Mouse (Mus musculus): ENCODE measurements at regions not wholly inside any gene's neighbourhood (a gene's known extent, or its start where the extent isn't known, plus 50 kb on each side); places are given as distances from the start of the nearest gene placed in this dataset.

DNA sequence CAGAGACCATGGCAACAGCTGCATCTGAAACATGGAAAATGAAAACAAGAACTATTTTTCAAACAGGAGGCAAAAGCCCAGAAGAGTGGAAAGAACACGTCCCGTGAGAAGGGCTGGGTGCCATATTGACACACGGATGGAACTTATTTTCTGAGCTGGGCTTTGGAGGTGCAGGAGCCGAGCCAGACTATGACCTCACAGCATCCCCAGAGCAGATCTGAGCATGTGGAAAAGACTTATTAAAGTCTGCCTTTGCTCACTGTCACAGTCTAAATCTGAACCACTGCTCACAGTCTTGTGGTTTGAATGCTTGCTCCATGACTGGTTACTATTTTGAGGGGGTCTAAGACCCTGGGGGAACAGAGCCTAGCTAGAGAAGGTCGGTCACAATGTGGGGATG, 180.2 kb upstream of the Sulf2 start:
- ATAC-seq (replicated peaks; ENCODE audit: low FRiP score, low TSS enrichment, poor library complexity, severe bottlenecking) = no peak

DNA sequence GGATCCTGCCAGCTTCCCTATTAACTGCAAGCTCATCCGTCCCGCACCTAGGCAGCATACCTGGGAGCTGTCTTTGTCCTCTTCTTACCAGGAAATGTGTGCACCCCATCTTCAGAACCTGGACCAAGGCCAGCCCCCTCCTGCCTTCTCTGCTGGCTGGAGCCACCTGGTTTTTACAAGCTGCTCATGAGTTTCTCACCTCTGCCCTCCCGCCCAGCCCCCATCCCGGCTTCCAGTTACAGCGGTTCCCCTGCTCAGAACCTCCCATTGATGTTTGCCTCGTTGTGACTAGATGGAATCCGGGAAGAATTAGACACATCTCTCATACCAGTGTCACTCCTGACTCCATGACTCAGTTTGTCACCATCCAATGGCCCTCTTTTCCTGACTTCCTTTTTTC, 179.1 kb upstream of the Sulf2 start:
- no peak for ATAC-seq (replicated peaks; ENCODE audit: low FRiP score, low TSS enrichment, poor library complexity, severe bottlenecking)

DNA sequence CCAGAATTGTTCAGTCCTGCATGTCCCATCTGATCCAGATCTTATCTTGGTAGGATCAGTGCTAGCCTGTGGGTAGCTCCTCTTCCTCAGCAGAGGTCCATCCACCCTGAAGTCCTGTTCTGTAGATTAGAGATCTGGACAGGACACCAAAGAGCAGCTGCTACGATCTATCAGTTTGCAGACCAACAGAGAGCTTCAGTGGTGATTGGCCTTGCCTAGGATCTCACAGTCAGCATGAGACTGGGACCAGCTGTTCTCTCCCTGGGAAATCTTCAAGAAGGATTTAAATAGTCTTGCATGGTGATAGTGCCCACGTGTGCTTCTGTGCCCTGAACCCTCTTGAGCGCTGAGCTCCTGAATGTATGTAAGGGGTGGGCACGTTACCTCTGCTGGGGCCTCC, 178.4 kb upstream of the Sulf2 start:
- ATAC-seq (replicated peaks; ENCODE audit: low FRiP score, low TSS enrichment, poor library complexity, severe bottlenecking) = no peak

DNA sequence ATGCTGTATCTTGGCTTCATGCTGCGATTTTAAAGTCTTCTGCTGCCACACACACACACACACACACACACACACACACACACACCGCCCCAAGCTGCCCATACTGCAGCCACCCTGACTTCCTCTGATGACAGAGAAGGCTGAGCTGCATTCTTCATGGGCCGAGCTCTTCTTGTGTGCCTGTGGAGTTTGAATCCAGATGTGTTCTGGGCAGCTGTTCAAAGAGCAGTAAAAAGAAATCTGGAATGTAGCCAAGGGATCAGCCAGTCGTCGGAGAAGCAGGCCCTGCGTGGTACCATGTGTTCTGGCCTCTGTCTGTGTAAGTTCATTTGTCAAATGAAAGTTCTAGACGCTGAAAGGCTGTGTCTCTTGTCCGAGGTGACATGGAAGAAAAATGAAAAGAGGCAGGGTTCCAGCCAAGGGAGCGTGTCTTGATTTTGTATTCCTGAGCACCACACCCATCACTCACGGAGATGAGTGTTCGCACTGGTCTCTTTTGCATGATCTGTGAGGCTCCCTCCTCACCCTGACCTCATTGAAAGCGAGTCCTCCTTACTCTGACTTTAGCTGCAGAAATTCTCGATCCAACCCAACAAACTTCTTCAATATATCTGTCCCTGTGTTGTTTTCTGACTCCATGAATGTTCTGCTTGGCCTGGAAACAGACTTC, 177.4 kb upstream of the Sulf2 start:
- ATAC-seq (replicated peaks; ENCODE audit: low FRiP score, low TSS enrichment, poor library complexity, severe bottlenecking) = no peak

DNA sequence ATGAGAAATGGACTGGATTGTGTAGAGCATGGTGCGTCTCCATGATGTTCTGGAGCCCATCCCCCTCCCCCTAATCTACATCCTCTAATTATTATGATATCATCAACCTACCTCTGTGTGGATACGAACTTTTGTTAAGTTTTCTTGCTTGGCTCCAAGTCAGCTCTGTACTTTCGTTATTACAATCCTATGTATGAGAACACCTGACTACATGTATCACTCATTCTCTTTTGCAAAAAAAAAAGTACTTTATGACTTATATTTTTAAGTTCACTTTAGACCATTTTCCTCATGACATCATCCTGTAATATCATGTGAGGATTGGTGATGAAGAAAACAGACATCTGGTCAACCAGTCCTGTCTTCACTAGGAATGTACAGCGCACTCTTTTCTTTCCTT, 175.7 kb upstream of the Sulf2 start:
- ATAC-seq (replicated peaks; ENCODE audit: low FRiP score, low TSS enrichment, poor library complexity, severe bottlenecking) = no peak

DNA sequence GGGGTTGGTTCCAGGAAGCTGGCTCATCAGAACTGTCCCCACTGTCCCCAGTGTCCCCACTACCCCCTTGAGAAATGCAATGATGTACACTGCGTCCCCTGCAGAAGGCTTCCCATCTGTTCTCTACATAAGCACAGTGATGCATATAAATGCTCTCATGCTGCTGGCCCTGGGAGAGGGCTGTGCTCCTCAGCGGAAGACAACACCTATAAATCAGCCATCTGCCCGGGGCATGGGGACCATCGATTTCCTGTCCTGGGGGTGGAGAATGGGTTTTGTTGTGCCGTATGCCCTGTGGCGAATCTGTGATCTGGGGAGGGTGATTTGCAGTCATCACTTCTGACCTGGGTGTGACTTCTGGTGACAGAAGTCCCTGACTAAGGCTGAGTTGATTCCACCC, 174.9 kb upstream of the Sulf2 start:
- no peak for ATAC-seq (replicated peaks; ENCODE audit: low FRiP score, low TSS enrichment, poor library complexity, severe bottlenecking)

DNA sequence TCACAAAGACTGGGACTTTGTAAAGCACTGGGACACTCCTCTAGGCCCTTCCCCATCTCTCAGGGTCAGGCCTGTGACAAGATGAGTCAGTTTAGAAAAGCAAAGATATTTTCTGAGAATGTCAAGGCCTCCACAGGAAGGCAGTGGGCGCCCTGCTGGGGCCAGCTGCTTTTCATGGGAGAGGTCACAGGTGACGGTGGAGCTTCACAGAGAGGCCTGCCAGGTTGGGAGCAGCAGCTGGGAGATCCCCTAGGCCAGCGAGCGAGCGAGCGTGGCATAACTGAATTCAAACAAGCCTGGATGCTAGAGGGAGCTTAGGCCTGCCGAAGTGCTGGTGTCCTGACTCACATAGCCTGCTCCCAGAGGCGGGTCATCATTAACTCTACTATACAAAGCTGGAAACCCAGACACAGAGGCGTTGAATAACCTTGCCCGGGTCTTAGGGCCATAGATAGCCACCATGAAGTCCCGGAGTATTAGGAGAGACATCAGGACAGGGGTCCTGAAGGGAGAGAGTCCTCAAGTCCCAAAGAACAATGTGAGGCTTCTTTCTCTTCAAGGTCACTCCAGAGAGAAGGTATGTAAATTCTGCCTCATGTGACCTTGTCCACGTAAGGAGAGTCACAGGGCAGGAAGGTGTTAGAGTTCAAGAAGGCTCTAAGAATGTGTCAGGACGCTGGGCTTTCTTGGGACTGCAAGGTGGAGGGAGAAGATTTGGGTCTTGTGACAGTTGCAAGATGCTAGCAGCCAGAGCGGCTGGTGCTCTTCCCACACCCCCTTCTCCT, 174.3 kb upstream of the Sulf2 start:
- no peak for ATAC-seq (replicated peaks; ENCODE audit: low FRiP score, low TSS enrichment, poor library complexity, severe bottlenecking)

DNA sequence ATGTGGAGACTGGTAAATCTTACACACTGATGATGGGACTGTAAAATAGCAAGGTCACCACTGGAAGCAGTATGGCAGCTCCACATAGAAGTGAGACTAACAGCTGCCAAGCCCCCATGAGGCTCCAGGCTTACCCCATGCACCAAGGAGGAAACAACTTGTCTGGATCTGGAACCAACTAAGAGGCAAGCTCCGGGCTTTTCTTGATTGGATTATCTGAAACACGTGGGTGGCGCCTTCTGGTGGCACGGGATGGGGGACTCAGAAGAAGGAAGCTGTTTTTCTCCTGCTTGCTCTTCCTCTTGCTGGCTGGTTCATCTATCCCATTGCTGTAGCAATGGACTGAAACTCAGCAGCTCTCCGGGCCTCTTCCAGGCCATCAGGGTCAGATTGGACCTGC, 171.5 kb upstream of the Sulf2 start:
- ATAC-seq (replicated peaks; ENCODE audit: low FRiP score, low TSS enrichment, poor library complexity, severe bottlenecking) = no peak

DNA sequence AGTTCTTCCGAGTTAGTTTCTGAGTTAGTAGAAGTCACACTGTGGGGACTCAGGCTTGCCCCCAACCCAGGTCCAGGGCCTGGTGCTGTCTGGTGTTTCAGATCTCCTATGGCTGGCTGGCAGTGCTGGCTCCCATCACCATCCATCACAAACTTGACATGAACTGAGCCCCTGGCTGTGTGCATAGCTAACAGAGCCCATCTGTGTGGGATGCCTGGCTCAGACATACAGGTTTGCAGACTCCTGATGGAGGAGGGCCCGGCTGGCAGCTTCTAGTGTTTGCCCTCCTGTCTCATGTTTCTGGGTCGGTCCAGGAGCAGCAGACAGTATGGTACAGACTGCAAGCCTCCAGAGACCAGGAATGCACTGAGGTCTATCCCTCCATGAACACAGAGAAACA, 169.5 kb upstream of the Sulf2 start:
- no peak for ATAC-seq (replicated peaks; ENCODE audit: low FRiP score, low TSS enrichment, poor library complexity, severe bottlenecking)

DNA sequence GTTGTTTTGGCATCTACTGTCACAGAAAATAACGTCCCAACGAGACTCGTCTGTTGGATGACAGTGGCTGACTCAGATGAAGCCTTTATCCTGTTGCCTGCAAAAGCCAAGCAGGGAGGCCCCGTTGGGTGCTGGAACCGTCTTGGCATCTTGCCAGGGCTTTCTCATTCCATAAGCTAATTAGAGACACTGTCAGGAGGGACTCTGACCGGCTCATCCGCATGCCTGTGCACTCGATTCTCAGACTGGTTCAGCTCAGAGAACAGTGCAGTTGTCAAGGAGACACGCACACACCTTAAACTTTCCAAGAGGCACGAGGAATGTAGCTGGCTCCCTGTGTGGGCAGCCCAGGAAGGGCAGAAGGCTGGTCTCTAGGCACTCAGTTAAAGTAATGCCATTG, 169.0 kb upstream of the Sulf2 start:
- no peak for ATAC-seq (replicated peaks; ENCODE audit: low FRiP score, low TSS enrichment, poor library complexity, severe bottlenecking)

DNA sequence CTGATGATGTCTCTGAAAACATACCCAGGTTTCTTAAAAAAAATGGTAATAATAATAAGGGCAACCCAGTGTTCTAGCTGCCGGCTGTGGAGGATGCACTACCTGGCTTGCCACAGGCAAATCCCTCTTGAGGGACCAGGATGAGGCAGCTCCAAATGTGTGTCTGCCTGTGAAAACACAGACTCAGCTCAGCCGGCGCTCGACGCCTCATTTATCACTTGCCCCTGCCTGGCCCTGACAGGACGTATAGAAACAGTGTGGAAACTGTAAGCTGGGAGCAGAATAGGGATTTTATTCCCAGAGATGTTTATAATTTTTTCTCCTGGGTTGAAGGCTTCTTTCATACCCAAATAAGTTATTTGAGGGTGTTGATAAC, 167.2 kb upstream of the Sulf2 start:
- ATAC-seq (replicated peaks; ENCODE audit: low FRiP score, low TSS enrichment, poor library complexity, severe bottlenecking) = no peak

DNA sequence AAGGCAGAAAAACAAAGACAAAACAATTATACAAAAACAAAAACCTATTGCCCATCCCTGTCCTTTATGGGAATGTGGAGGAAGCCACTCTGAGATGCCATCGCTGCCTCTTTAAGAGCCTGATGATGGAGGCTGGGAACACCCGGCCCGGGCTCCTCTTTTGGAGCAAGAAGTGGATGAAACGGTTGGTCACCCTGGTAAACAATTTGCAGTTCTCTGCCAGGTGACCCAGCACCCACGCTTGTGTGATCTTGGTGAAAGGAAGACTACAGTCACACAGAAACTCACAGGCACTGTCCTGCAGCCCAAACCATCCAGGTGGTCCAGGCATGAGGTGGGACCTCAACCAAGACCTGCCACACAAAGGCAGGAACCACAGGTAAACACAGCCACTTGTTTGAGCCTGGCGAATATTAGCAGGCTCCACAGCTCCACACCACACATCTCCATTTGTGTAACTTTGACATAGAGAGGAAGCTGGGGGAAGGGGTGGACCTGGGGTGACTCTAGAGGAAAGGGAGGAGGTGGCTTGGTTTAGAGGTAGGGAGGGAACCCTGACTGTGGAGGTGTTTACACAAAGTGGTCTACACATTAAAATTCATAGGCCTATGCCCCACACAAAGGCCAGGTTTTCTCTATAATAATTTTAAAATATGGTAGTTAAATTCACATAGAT, 166.7 kb upstream of the Sulf2 start:
- no peak for ATAC-seq (replicated peaks; ENCODE audit: low FRiP score, low TSS enrichment, poor library complexity, severe bottlenecking)

DNA sequence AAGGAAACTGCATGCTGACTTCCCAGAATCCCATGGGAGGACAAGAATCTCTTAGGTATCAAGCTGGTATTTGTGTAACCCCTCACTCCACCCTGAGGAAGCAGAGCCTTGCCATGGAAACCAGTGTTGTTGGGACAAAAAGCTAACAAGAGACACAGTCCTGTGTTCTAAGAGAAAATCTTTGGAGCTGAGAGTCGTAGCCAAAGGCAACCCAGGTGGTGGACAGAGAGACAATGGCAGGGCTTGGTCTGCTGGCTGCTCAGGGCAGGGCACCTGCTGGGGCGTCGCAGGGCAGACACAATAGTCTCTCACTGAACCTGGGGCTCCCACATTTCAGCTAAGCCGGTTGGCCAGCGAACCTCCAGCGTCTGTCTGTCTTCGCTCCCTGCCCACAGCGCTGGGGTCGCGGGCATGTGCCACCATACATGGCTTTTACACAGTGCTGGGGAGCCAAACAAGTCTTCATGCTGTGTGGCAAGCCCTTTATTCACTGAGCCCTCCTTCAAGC, 161.0 kb upstream of the Sulf2 start:
- ATAC-seq (replicated peaks; ENCODE audit: low FRiP score, low TSS enrichment, poor library complexity, severe bottlenecking) = no peak

DNA sequence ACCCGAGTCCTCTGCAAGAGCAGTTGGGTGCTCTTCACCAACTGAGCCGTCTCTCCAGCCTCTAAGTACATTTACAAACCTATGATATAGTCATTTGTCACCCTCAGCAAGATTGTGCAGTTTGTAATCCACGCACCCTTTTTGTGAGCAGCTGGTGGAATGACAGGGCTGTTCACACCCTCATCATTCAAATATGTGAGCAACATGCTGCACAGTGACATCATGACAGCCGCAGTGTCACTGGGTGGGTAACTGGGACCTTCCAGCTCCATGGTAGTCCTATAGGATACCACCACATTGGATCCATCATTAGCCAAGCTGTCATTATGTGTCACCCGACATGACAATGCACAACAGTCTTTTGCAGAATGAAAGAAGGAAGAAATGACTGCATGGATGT, 155.0 kb upstream of the Sulf2 start:
- no peak for ATAC-seq (replicated peaks; ENCODE audit: low FRiP score, low TSS enrichment, poor library complexity, severe bottlenecking)

DNA sequence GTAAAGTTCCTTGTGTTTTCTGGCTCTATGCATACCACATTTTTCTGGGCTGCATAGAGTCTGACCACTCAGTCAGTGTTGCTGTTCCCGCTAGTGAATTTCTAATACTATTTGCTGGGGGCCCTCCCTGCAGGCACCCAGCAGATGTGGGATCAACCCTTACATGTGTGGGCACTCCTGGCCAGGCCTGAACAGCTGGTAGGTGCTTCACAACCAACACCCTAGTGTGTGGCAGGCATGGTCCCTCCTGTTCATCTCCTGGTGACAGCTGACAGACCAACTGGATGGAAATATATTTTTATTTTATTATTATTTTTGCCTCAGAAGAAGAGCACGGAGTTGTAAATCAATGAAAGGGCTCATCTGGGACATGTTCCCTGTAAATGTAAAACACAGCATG, 154.4 kb upstream of the Sulf2 start:
- no peak for ATAC-seq (replicated peaks; ENCODE audit: low FRiP score, low TSS enrichment, poor library complexity, severe bottlenecking)

DNA sequence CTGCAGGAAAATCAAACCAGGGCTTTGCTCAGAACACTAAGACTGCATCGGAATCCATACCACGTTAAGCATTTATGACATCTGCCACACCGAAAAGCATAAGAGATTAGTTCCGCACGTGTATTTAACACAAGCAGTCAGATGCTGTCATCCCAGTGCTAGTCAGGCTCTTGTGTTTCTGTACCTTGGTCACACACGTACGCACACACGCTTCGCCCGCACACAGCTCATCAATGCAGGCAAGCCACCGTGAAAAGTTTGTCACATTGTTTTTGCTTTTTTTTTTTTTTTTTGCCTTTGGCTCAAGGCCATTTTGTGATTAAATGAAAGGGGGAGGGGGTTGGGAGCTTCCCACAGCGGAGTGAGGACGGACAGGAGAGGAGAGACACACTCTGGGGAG, 152.1 kb upstream of the Sulf2 start:
- no peak for ATAC-seq (replicated peaks; ENCODE audit: low FRiP score, low TSS enrichment, poor library complexity, severe bottlenecking)

DNA sequence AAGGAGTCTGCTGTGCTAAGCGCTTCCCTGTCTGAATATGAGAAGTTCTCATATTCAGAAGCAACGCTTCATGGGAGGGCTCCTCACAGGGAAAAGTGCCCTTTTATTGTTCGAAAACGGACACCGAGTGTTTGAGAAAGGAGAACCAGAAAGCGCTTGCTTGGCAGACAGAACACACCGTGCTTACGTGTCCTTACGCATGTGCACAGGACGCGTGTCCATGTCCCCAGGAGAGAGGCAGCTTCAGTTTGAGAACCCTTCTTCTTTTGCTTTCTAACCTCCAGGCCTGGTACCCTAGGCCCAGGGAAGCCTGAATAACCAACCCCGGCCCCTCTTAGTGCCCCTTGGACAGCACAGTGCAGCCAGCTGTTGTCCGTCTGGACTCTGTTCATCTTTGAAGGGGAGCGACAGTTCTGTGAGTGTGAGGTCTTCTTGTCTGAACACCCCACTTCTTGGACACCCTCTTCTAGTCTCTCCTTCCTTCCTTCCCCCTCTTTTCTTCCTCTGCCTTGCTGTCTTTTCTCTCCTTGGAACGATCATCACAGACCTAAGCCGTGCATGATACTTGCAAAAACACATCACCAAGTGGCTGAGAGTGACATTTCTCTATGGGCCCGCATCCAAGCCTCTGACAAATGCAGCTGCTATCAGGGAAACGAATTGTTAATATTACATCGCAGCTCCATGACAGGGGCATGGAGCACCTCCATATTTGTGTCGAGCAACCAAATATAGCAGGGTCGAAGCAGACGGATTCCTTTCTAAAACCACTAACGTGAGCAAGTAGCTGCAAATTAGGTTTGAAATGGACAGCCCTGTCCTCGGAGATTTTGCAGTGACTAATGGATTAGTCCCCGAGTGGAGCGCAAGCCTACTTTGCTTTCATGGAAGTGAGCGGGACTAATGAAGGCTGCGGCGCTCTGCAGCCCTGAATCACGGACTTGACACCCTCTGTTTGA, 149.9 kb upstream of the Sulf2 start:
- no peak for ATAC-seq (replicated peaks; ENCODE audit: low FRiP score, low TSS enrichment, poor library complexity, severe bottlenecking)

DNA sequence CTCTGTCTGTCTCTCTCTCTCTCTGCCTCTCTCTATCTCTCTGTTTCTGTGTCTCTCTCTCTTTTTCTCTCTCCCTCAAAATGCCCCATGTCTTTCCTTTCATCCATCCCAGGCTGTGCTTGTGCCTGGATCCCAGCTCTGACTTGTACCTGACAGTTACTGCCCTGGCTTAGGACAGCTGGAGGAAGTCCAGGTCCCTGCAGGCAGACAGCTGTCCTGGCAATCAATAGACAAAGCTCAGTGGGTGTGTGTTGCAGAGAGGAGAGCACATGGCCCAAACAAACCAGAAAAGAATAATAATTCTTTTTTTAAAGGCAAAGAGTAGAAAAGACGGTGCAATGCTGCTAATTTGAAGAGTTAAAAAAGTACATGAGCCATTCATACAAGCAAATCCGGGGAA, 148.4 kb upstream of the Sulf2 start:
- ATAC-seq (replicated peaks; ENCODE audit: low FRiP score, low TSS enrichment, poor library complexity, severe bottlenecking) = no peak

DNA sequence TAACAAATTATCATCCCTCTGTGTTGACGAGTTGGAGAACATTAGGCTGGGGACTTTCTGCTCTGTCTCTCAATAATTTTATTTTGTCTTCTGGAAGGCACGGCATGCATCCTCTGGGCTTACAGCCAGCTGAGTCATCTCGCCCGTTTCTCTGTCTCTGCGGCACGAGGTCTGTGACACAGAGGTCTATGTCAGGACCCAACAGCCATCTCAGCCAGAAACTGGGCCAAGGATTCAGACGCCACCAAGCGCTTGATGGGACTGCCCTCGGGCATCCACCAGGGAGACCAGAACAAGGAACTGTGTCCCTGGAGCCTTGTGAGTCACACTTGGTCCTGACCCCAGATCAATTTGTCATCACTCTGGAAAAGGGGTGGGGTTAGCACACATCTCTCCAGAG, 145.7 kb upstream of the Sulf2 start:
- ATAC-seq (replicated peaks; ENCODE audit: low FRiP score, low TSS enrichment, poor library complexity, severe bottlenecking) = no peak

DNA sequence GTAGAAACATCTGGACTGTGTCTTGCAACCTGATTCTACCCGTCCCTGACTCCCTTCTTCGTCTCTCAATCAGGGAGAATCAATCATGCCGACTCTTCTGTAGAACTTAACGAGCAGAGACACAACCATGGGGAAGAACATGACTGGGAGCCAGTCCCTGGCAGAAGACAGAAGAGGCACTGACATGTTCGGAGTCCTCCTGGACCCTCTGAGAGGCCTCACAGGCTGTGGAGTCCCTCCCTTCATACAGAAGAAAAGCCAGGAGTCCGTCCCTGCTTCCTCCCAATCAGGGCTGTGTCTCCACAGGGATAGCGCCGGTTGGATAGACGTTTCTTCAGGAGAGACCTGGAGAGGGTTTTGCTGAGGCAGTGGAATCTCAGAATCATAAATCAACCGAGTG, 139.2 kb upstream of the Sulf2 start:
- no peak for ATAC-seq (replicated peaks; ENCODE audit: low FRiP score, low TSS enrichment, poor library complexity, severe bottlenecking)

All from megakaryocyte-erythroid progenitor cell, adult 5-6 weeks (primary cell).